Mouse (Mus musculus) heart, adult 8-10 months (tissue): ENCODE results near the gene Tceanc2. TPM values are rescaled to one million over a fixed set of nuclear protein-coding genes. Genes with fewer than 3 reads are reported as not detected.
A peak's percentile ranks its signal among the peaks of the same experiment; 100 is the strongest.

ENCODE experiments used
- DNase-seq: peaks from one replicate; pipeline ENCODE4 v3.0.0; 2022; ENCODE audit warnings: low spot score
- total RNA-seq, 4 experiments: library from RNA; stranded (reverse); gene quantifications; 2 replicates each; pipeline ENCODE4 v1.2.4; 2022

Gene Tceanc2
- 10 to 100 TPM; 10.7 to 15.1 (median 12.2) TPM for total RNA-seq

DNA sequence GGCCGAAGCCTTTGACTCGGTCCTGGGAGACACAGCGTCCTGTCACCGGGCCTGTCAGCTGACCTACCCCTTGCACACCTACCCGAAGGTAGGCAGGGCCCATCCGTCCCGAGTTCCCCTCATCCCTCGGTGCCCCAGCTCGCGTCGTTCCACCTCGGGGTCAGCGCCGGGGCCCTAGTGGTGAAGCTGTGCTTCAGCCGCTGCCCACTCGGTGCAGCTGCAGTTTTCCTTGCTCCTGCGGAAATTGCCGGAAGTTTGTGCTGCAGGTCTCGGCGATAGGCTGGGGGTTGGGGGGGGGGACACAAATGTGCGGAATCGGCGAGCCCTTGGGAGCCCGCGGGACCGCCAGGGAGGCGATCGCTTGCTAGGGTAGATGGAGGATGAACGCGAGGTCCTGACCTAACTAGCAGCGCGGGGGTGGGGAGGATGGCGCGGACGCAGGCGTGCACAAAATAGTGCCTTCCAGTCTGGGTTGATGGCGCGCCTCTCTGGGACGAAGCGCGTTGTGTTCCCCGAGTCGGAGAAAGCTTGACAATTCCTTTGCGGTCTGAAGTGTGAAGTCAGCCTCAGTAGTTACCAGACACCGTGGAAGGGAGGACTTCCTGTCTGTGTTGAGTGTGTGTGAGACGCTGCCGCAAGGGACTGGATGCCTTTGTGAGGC is at the start of gene Tceanc2:
Tceanc2 (minus strand) TSS at position 287 of the 661 bp plus-strand sequence.
- DNase-seq = peak; percentile 29

GRCm38 (mm10) chr4:107226313-107226712 is 47.4 kb upstream of the Tceanc2 start:
- no peak for DNase-seq

GRCm38 (mm10) chr4:107223225-107224204 is 44.6 kb upstream of the Tceanc2 start:
- peak; percentile 61 for DNase-seq

GRCm38 (mm10) chr4:107221524-107221923 is 42.6 kb upstream of the Tceanc2 start:
- no peak for DNase-seq

DNA sequence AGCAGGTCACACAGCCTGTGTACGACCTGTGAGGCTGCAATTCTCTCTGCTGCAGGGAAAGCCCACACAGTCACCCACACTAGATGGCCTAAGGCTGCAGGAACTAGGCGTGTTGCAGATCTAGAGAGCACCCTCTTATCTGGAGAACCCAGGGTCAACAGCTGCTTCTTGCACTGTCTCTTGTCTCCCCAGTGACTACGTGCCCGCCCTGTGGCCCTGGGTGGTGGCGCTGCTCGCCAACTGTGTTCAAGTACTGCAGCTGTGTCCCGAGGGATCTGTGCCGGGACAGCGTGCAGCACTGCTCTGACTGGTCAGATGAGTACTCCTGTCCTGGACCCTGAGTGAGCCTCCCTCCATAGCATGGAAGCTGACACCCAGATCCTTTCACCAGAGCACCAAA is 38.7 kb upstream of the Tceanc2 start:
- DNase-seq = no peak

DNA sequence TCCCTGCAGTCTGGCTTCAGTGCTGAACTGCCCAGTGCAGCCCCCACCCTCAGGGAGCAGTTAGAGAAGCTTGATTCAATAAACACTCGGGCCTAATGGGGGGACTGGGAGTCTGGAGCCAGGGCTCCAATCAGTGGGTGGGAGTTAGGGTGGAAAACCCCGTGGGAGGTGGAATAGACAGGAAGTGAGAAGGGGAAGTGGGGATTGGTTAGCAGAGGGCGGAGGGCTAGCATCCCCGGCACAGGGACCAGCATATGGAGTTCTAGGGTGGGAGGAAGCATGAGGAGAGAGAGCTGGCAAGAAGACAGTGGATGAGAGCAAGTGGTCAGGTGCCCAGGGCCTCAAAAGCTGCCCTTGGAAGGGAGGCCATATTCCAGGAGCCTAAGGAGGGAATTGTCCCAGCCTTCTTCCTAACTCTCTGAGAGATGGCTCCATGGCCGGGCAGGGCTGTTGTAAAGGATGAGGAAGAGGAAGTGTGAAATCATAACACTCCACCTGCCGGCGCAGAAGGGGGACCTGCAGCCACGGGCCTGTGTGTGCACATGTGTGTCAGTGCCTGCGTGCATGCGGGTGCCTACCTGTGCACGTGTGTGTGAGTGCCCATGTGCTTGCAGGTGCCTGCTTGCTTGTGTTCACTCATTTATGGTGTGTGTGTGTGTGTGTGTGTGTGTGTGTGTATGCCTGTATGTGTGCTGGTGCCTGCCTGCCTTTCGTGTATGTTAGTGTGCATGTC is 34.5 kb upstream of the Tceanc2 start:
- no peak for DNase-seq

DNA sequence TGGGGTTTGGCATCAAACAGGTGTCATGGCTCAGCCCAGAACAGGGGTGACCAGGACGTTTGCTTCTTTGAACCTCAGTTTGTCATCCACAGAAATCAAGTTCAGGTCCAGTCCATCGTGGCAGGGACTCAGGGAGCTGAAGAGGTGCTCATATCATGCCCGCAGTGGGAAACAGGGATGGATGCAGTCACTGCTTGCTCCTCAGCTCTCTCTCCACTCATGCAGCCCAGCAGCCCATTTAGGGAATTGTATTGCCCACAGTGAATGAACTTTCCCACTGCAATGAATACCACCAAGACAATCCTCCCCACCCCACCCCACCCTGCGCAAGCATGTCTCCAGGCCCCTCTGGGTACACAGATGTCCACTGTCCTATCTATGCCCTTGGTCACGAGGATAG is 33.0 kb upstream of the Tceanc2 start:
- DNase-seq = no peak

GRCm38 (mm10) chr4:107211465-107211864 is 32.5 kb upstream of the Tceanc2 start:
- DNase-seq = no peak

DNA sequence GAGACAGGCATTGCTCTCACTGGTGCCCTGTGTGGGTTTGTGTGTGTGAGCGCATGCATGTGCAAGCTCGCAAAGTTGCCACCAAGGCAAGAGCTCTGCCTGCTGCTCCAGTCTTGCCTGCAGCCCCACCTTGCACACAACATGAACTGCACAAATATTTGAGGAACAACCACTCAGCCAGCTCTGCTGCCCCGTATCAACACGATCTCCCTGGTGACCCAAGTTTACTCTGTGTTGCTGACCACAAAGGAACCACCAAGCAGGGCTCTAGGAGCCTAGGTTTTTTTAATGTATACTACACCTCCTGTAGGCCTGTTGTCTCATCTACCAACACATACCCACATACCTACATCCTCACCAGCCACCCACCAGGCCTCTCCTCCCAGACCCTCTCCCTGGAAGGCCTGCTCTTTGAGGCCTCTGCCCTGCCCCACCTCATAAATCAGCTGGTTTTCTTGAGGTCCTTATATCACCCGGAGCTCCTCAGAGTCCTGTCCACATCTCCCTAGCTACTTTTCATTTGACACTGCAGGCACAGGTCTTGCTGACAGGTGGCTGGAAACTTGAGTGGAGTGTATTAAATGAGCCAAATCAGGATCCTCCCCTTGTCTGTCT is 31.7 kb upstream of the Tceanc2 start:
- no peak for DNase-seq

GRCm38 (mm10) chr4:107208880-107209279 is 30.0 kb upstream of the Tceanc2 start, which contains the start of gene Ldlrad1:
Ldlrad1 (plus strand) TSS chr4:107209180.
- no peak for DNase-seq

DNA sequence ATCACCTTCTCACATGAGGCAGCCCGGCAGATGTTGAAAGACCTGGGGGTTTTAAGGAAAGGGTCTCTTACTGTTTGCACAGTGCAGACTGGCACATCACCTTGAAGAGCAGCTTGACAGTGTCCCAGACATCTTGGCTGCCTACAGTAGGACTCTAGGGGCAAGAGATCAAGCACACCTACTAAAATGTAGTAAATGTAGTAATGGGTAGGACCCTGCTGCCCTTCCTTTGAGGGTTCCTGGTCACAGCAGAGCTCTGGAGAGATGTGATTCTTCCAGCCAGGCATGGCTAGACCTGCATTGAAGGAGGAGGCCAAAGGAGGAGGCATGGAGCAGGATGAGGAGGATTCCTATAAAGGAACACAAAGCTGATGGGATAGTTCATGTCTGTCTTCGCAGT is 28.1 kb upstream of the Tceanc2 start:
- DNase-seq = no peak

GRCm38 (mm10) chr4:107203001-107203400 is 24.1 kb upstream of the Tceanc2 start:
- no peak for DNase-seq

GRCm38 (mm10) chr4:107201779-107202178 is 22.9 kb upstream of the Tceanc2 start:
- DNase-seq = no peak

GRCm38 (mm10) chr4:107198072-107198471 is 19.2 kb upstream of the Tceanc2 start:
- no peak for DNase-seq

DNA sequence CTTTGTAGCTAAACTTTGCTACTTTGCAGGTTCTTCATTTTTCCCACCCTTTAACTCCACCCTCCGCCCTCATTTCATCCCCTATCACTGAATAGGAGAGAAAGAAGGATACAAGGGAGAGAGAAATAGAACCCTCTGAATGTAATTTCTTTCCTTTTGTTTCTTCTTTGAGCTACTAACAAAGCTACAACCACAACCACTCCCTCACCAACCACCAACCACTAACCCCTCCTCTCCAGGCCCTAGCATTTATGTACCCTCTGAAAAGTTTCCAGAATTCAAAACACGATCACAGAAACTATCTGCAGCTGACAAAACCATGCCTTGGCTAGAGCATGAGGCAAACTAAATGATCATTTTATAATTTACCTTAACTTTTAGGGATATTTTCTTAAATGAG is 17.5 kb upstream of the Tceanc2 start:
- DNase-seq = no peak

GRCm38 (mm10) chr4:107193841-107194240 is 14.9 kb upstream of the Tceanc2 start:
- no peak for DNase-seq

DNA sequence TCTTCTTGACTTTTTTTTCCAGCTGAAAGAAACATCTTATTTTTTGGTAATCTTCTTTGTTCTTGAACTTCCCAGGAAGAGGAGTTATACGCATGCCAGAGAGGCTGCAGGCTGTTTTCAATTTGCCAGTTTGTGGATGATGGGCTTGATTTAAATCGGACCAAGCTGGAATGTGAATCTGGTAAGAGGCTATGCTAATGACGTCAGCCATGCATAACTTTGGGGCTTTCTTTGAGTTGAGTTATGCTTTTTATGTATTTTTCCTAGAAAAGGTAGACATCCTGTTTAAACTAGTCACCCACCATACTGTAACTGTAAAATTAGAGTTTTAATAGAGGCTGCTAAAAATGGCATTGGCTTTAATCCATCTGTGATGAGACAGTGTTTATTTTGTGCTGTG is 6.8 kb upstream of the Tceanc2 start:
- no peak for DNase-seq

GRCm38 (mm10) chr4:107183203-107183602 is 4.3 kb upstream of the Tceanc2 start:
- no peak for DNase-seq

GRCm38 (mm10) chr4:107182796-107183195 is 3.9 kb upstream of the Tceanc2 start:
- no peak for DNase-seq

- DNase-seq = no peak
Observed at GRCm38 (mm10) chr4:107181866-107182265, 3.0 kb upstream of the Tceanc2 start.

GRCm38 (mm10) chr4:107180746-107181145 is 1.8 kb upstream of the Tceanc2 start:
- no peak for DNase-seq

GRCm38 (mm10) chr4:107179561-107179960 is 645 bp upstream of the Tceanc2 start:
- DNase-seq = no peak
